Mouse (Mus musculus): Measurements from ENCODE around the gene Bmyc. TPM values are rescaled to one million over a fixed set of nuclear protein-coding genes. Genes with fewer than 3 reads are reported as not detected.

Bmyc gene
- 36.4 and 43.2 TPM in 2 replicates for polyA plus RNA-seq (2012; rRNA removed)

DNA sequence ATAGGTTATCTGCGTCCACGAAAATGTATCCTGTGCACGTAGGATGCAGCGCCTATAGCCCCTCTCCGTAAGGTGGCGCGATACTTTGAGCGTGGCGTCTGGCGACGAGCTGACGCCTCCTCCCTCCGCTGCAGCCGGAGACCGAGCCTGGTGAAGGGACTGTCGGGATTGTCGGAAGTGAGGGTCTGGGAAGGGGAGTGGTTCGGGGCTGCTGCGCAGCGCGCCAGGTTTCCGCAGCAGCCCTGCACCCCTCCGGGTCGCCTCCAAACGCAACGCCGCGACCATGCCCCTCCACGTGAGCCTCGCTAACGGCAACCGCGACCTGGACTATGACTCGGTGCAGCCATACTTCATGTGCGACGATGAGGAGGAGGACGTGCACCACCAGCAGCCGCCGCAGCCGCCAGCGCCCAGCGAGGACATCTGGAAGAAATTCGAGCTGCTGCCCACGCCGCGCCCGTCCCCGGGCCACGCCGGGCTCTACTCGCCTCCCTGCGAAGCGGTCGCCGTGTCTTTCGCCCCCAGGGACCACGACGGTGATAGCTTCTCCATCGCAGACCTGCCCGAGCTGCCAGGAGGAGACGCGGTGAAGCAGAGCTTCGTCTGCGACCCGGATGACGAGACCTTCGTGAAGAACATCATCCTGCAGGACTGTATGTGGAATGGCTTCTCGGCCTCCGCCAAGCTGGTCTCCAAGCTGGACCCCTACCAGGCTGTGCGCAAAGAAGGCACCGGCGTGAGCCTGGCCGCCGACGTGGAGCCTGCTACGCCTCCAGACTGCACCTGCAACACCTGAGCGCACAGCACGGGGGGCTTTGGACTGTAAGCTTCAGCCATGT lies at the start of gene Bmyc:
Bmyc (plus strand) TSS at position 97 of the 839 bp plus-strand sequence.
- under 1% methylated on average over 78 of the region's 78 CpGs for WGBS
- Histone ChIP-seq H3K27ac (ENCODE audit: control insufficient read depth, insufficient read depth, low read length) (no peak within 1 kb of the TSS), H3K27me3 (ENCODE audit: control insufficient read depth, insufficient read depth, low read length) (no peaks in the 10 kb centered on the region; the same call in 1 of the 2 replicates), H3K4me1 (replicated peaks; ENCODE audit: control insufficient read depth, insufficient read depth, low read length) (peaks cover 3% of the 10 kb centered on the region), H3K36me3 (ENCODE audit: control insufficient read depth, insufficient read depth, low read length) (no peaks in the 10 kb centered on the region), H3K4me3 (ENCODE audit: control insufficient read depth, insufficient read depth, low read length) (peak within 1 kb of the TSS; percentile 60)
- TF ChIP-seq POLR2A (IDR thresholded peaks at IDR 0.05; ENCODE audit: control insufficient read depth, extremely low read depth, insufficient read depth, low read length, poor library complexity) (0 out of 2 replicates have a peak, but pooled peaks have one; percentile 44), CTCF (IDR thresholded peaks at IDR 0.05; ENCODE audit: borderline replicate concordance, control insufficient read depth, extremely low read depth, insufficient read depth, low read length, poor library complexity) (peak; percentile 55; the same call in 1 of the 2 replicates)
- DNase-seq, result peak; percentile 83

DNA sequence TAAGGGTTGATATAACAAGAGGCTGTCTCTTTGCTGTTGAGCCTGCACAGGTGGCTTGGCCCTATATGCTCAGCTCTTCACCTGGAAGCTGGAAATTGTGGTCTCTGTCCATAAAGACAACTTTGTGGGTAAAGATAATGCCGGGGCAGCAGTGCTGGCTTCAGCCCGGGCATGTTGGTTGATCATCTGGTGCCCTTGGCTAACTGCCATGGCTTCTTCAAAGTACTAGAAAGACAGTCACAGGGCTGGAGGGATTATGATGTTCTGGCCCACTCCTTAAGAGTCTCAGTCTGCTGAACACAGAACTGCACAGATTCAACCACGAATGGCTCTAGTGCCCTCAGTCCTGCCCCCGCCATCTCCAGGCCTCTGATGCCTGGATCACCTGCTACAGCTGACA lies 49.3 kb upstream of the Bmyc start:
- no peak overlapping the region for H3K27ac ChIP-seq (ENCODE audit: control insufficient read depth, insufficient read depth, low read length)
- no peak for DNase-seq
- H3K36me3 ChIP-seq (ENCODE audit: control insufficient read depth, insufficient read depth, low read length), result no peaks in the 10 kb centered on the region
- no peak overlapping the region for H3K4me3 ChIP-seq (ENCODE audit: control insufficient read depth, insufficient read depth, low read length)
- TF ChIP-seq POLR2A (IDR thresholded peaks at IDR 0.05; ENCODE audit: control insufficient read depth, extremely low read depth, insufficient read depth, low read length, poor library complexity) (no peak), CTCF (IDR thresholded peaks at IDR 0.05; ENCODE audit: borderline replicate concordance, control insufficient read depth, extremely low read depth, insufficient read depth, low read length, poor library complexity) (no peak)
- WGBS, result 48% methylated on average over 4 of the region's 4 CpGs
- H3K27me3 ChIP-seq (ENCODE audit: control insufficient read depth, insufficient read depth, low read length), result no peaks in the 10 kb centered on the region
- no peaks in the 10 kb centered on the region for H3K4me1 ChIP-seq (replicated peaks; ENCODE audit: control insufficient read depth, insufficient read depth, low read length)

DNA sequence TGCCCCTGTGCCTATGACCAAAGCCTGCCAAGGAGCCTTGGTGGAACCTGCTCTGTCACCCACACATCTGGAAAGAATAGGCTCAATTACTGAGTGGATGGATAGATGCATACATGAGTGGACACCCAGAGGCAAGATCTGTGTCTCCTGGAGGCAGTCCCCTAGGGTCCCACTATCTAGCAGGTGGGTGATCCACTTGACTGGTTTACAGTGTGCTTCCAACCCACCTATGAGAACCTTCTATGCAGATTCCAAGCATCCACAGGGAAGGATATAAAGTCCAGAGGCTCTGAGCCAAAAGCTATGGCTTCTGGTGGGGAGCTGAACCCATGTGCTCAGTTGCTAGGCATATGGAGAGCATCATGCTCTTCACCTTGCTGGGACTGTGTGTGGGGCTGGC lies 48.9 kb upstream of the Bmyc start, which contains the start of gene Lcn5:
Lcn5 (plus strand) TSS at position 301 of the 400 bp plus-strand sequence.
- no peaks in the 10 kb centered on the region for H3K27me3 ChIP-seq (ENCODE audit: control insufficient read depth, insufficient read depth, low read length)
- no peaks in the 10 kb centered on the region for H3K36me3 ChIP-seq (ENCODE audit: control insufficient read depth, insufficient read depth, low read length)
- no peaks in the 10 kb centered on the region for H3K4me1 ChIP-seq (replicated peaks; ENCODE audit: control insufficient read depth, insufficient read depth, low read length)
- no peak within 1 kb of the TSS for H3K4me3 ChIP-seq (ENCODE audit: control insufficient read depth, insufficient read depth, low read length)
- TF ChIP-seq CTCF (IDR thresholded peaks at IDR 0.05; ENCODE audit: borderline replicate concordance, control insufficient read depth, extremely low read depth, insufficient read depth, low read length, poor library complexity) (no peak), POLR2A (IDR thresholded peaks at IDR 0.05; ENCODE audit: control insufficient read depth, extremely low read depth, insufficient read depth, low read length, poor library complexity) (no peak)
- H3K27ac ChIP-seq (ENCODE audit: control insufficient read depth, insufficient read depth, low read length), result no peak within 1 kb of the TSS
- DNase-seq, result no peak

DNA sequence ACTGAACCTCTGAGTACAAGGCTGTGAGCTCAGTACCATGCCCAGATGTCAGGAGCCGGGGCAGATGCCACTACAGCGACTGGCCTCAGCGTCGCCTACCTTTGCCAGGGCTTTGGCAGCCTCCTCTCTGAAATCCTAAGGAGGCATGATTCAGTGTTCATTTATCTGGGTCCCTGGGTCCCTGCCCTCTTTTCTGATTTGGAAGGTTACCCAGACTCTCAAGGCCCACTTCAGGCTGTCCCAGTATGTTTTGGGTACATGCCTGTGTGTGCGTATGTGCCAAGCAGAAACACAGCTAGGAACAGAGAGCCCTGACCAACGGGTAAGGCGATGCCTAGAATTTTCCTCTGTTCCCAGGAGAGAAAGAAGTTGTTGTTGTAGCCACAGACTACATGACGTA lies 46.3 kb upstream of the Bmyc start:
- Histone ChIP-seq H3K27me3 (ENCODE audit: control insufficient read depth, insufficient read depth, low read length) (no peaks in the 10 kb centered on the region), H3K27ac (ENCODE audit: control insufficient read depth, insufficient read depth, low read length) (no peak overlapping the region), H3K4me1 (replicated peaks; ENCODE audit: control insufficient read depth, insufficient read depth, low read length) (no peaks in the 10 kb centered on the region), H3K4me3 (ENCODE audit: control insufficient read depth, insufficient read depth, low read length) (no peak overlapping the region), H3K36me3 (ENCODE audit: control insufficient read depth, insufficient read depth, low read length) (no peaks in the 10 kb centered on the region)
- 95% methylated on average over 8 of the region's 8 CpGs for WGBS
- TF ChIP-seq CTCF (IDR thresholded peaks at IDR 0.05; ENCODE audit: borderline replicate concordance, control insufficient read depth, extremely low read depth, insufficient read depth, low read length, poor library complexity), result no peak
- no peak for TF ChIP-seq POLR2A (IDR thresholded peaks at IDR 0.05; ENCODE audit: control insufficient read depth, extremely low read depth, insufficient read depth, low read length, poor library complexity)
- no peak for DNase-seq

DNA sequence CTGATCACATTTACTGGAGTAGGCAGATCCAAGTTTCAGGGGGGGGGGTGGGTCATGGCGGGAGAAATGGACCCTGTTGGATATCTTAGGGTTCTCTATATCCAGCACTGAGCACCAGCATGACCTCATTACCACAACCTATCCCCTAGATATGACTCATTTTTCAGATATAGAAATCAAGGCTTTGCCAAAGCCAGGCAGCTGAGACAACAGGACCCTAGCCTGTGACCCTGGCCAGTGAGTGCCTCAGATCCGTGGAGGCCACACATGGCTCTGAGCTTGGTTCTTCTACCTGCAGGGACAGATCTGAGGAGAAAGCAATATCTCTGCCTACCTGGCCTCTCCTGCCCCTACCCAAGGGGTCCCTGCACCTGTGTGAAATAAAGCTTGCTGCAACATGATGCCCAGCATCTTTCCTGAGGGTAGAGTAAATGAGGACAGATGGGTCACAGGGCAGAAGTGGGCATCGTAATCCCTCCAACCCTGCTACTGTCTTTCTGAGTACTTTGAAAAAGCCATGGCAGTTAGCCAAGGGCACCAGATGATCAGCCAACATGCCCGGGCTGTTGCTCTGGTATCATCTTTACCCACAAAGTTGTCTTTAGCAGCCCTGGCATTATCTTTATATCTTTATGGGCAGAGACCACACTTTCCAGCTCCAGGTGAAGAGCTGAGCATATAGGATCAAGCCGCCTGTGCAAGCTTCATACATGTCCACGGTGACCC lies 45.1 kb upstream of the Bmyc start:
- H3K36me3 ChIP-seq (ENCODE audit: control insufficient read depth, insufficient read depth, low read length), result no peaks in the 10 kb centered on the region
- no peaks in the 10 kb centered on the region for H3K27me3 ChIP-seq (ENCODE audit: control insufficient read depth, insufficient read depth, low read length)
- no peak overlapping the region for H3K4me3 ChIP-seq (ENCODE audit: control insufficient read depth, insufficient read depth, low read length)
- WGBS, result 53% methylated on average over 6 of the region's 6 CpGs
- H3K27ac ChIP-seq (ENCODE audit: control insufficient read depth, insufficient read depth, low read length), result no peak overlapping the region
- TF ChIP-seq CTCF (IDR thresholded peaks at IDR 0.05; ENCODE audit: borderline replicate concordance, control insufficient read depth, extremely low read depth, insufficient read depth, low read length, poor library complexity), result no peak
- no peak for TF ChIP-seq POLR2A (IDR thresholded peaks at IDR 0.05; ENCODE audit: control insufficient read depth, extremely low read depth, insufficient read depth, low read length, poor library complexity)
- no peak for DNase-seq
- H3K4me1 ChIP-seq (replicated peaks; ENCODE audit: control insufficient read depth, insufficient read depth, low read length), result no peaks in the 10 kb centered on the region

DNA sequence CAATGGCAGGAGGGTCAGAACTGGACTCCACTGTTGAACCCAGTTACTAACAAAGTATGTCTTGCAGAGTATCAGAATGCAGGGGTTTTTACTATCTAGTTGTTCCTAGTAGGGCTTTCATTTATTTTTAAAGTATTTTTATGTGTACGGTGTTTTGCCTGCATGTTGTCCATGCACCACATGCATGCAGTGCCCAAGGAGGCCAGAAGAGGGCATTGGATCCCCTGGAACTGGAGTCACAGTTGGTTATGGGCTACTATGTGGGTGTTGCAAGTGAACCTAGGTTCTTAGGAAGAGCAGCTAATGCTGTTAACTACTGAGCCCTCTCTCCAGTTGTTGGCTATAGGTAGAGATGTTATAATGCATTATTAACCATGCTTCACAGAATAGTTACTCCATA lies 43.0 kb upstream of the Bmyc start:
- Histone ChIP-seq H3K27ac (ENCODE audit: control insufficient read depth, insufficient read depth, low read length) (no peak overlapping the region), H3K4me1 (replicated peaks; ENCODE audit: control insufficient read depth, insufficient read depth, low read length) (no peaks in the 10 kb centered on the region), H3K36me3 (ENCODE audit: control insufficient read depth, insufficient read depth, low read length) (no peaks in the 10 kb centered on the region), H3K4me3 (ENCODE audit: control insufficient read depth, insufficient read depth, low read length) (no peak overlapping the region), H3K27me3 (ENCODE audit: control insufficient read depth, insufficient read depth, low read length) (no peaks in the 10 kb centered on the region)
- peak; percentile 81 for DNase-seq
- 33% methylated on average over 1 of the region's 1 CpGs for WGBS
- no peak for TF ChIP-seq CTCF (IDR thresholded peaks at IDR 0.05; ENCODE audit: borderline replicate concordance, control insufficient read depth, extremely low read depth, insufficient read depth, low read length, poor library complexity)
- no peak for TF ChIP-seq POLR2A (IDR thresholded peaks at IDR 0.05; ENCODE audit: control insufficient read depth, extremely low read depth, insufficient read depth, low read length, poor library complexity)

Measured in thymus, adult 2 months (tissue).